ENCODE assay signal across 23 mouse cellular contexts in the genomic region with DNA sequence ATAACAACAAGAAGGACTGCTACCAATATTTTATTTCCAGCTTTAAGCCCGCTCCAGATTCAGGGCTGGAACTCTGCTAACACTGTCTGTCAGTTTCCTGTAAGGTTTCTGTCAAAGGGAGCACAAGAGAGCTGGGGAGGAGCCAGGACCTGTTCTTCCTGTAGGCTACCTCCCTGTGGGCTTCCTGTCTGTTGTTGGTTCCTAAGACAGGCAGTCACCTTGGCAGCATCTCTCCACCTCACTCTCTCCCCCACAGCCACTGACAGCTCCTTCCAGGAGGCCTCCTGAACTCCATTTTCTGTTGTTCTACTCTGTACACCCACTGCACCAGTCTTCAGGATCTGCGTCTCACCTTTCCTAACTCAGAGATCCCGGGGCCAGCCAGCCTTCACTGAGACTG. TPM values are rescaled to one million over a fixed set of nuclear protein-coding genes. Genes with fewer than 3 reads are reported as not detected.
DNase-seq lines count a peak whose midpoint lies in the region; ATAC-seq lines count a peak whose summit lies in the region.
"Had no signal": no experiment of that assay in that cellular context is flagged by ENCODE, and none has a peak within 500 bp of the region (broad histone marks: within the 10 kb centered on the region; RNA-seq: fewer than 3 reads in every experiment).

No protein-coding gene starts in this region.

- H3K4me3 ChIP-seq in heart, embryonic 13.5 days: no peak overlapping the region
- H3K4me3 ChIP-seq: forebrain, embryonic 10.5 days; heart, embryonic 12.5 days; hindbrain, embryonic 15.5 days; layer of hippocampus, adult 2 months; limb, embryonic 15.5 days; neural tube, embryonic 13.5 days had no signal

- intact Hi-C loops in heart, postnatal 36 days (cut with DNase I): no loop called here

- no peak; the same call in 1 of the 2 replicates for ATAC-seq in heart, embryonic 13.5 days (ENCODE audit: extremely low read depth, insufficient number of reproducible peaks, low FRiP score, low TSS enrichment)
- ATAC-seq: forebrain, postnatal 0 days had no signal

- H3K27ac ChIP-seq in heart, embryonic 13.5 days (replicated peaks): peak overlapping the region; percentile 28; the same call in 1 of the 2 replicates
- H3K27ac ChIP-seq: forebrain, embryonic 10.5 days; hindbrain, embryonic 15.5 days; layer of hippocampus, adult 2 months; limb, embryonic 15.5 days; neural tube, embryonic 13.5 days had no signal

- no peaks in the 10 kb centered on the region for H3K9me3 ChIP-seq in heart, embryonic 13.5 days
- H3K9me3 ChIP-seq: forebrain, embryonic 10.5 days; heart, embryonic 12.5 days; hindbrain, embryonic 15.5 days; limb, embryonic 15.5 days; neural tube, embryonic 13.5 days had no signal

- 68% methylated on average over 3 of the region's 3 CpGs for WGBS in heart, embryonic 13.5 days

- H3K27me3 ChIP-seq in heart, embryonic 13.5 days (replicated peaks): no peaks in the 10 kb centered on the region
- H3K27me3 ChIP-seq: heart, embryonic 12.5 days; limb, embryonic 15.5 days; neural tube, embryonic 13.5 days had no signal

- no peak for DNase-seq in heart, postnatal 36 days
- DNase-seq in CD4-positive helper T cell, adult 2 months (ENCODE audit: low read depth, low spot score): peak; percentile 33
- DNase-seq in T-cell, adult 2 months (ENCODE audit: low spot score): peak; percentile 14
- peak; percentile 49 for DNase-seq in naive thymus-derived CD4-positive, alpha-beta T cell, adult 2 months (ENCODE audit: low read depth)
- DNase-seq in gastrocnemius, adult 8-10 months (ENCODE audit: low spot score in 2 of 2): no peak
- DNase-seq in kidney, postnatal 14 days: no peak
- no peak for DNase-seq in ovary, adult 18-20 months (ENCODE audit: low spot score)
- DNase-seq: adrenal gland, postnatal 14 days; cerebellum, adult 11-12 months; cerebellum, postnatal 25 days; forebrain, postnatal 0 days; heart, postnatal 4 days; kidney, adult 18-20 months; kidney, postnatal 10 days; lung, postnatal 10 days; right cerebral cortex, postnatal 14 days had no signal

- no peak overlapping the region for H3K4me2 ChIP-seq in heart, embryonic 13.5 days
- H3K4me2 ChIP-seq: heart, embryonic 12.5 days; hindbrain, embryonic 15.5 days; limb, embryonic 15.5 days; neural tube, embryonic 13.5 days had no signal

- no peaks in the 10 kb centered on the region for H3K36me3 ChIP-seq in heart, embryonic 13.5 days
- H3K36me3 ChIP-seq: forebrain, embryonic 10.5 days; heart, embryonic 12.5 days; hindbrain, embryonic 15.5 days; limb, embryonic 15.5 days; neural tube, embryonic 13.5 days had no signal

- H3K9ac ChIP-seq in heart, embryonic 13.5 days: no peak overlapping the region
- H3K9ac ChIP-seq: forebrain, postnatal 0 days; heart, embryonic 12.5 days; hindbrain, embryonic 15.5 days; limb, embryonic 15.5 days; neural tube, embryonic 13.5 days had no signal

- peaks cover 23% of the 10 kb centered on the region for H3K4me1 ChIP-seq in heart, embryonic 13.5 days
- H3K4me1 ChIP-seq: hindbrain, embryonic 15.5 days; limb, embryonic 15.5 days; neural tube, embryonic 13.5 days had no signal

RNA-seq across cellular contexts. Expression of a gene that starts 49.3 kb away (rescaled TPM):
- polyA plus RNA-seq in heart, embryonic 13.5 days (2015; fragmentation: Nextera tagmentation; extraction: Ambion mirVana): 37.4 and 47.1 TPM in 2 replicates
- total RNA-seq in heart, postnatal 36 days (2021): 10 to 100 TPM; 31.4 to 34.5 TPM
- total RNA-seq in gastrocnemius, adult 8-10 months (2022): 10 to 100 TPM; 20.3 to 23.5 (median 21.7) TPM

Comparison
In these comparisons a context has a peak if more than half of its experiments do, and no peak if none do; other contexts are left out.
1. DNase-seq: peak in CD4-positive helper T cell, adult 2 months (single experiment), T-cell, adult 2 months (single experiment) and naive thymus-derived CD4-positive, alpha-beta T cell, adult 2 months (single experiment); none in heart, postnatal 36 days (0 of 2), gastrocnemius, adult 8-10 months (0 of 2), kidney, postnatal 14 days (single experiment) and ovary, adult 18-20 months (single experiment).